8 mouse cellular contexts compared by ENCODE assay signal in the genomic region with DNA sequence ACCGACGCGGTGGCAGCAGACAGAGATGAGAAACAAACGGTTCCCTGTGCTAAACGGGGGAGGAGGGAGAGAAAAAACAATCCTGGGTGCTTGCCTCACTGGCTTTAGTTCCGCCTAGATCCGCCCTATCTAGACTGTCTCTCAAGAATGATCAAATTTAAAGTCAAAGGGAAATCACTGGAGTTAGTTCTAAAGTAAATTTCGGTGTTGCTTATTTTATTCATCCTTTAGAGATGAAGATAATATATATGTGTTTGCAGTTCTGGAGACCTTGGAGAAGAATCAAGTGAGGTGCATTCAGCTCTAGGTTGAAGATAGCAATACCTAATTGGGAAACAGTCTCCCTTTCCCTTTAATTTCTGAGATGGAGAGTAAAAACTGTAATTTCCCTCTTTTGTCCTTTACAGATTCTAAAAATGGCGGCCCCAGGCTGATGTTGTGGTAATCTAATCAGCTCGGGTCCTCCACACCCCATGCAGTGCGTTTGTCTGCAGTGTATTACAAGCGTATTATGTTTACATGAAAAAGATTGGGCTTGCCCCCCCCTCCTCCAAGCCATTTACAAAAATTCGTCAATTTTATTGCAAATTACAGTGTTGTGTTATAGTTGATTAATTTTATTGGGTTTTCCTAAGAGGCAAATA. TPM values are rescaled to one million over a fixed set of nuclear protein-coding genes. Genes with fewer than 3 reads are reported as not detected.
DNase-seq lines count a peak whose midpoint lies in the region; ATAC-seq lines count a peak whose summit lies in the region.

No protein-coding gene starts in this region.

- H3K4me1 ChIP-seq in kidney, embryonic 14.5 days (ENCODE audit: control insufficient read depth, insufficient read depth, low read length), result peaks cover 14% of the 10 kb centered on the region; the same call in 1 of the 2 replicates
- peaks cover 17% of the 10 kb centered on the region for H3K4me1 ChIP-seq in embryonic facial prominence, embryonic 14.5 days (ENCODE audit: control insufficient read depth, insufficient read depth, low read length)
- H3K4me1 ChIP-seq in limb, embryonic 13.5 days, result peaks cover 22% of the 10 kb centered on the region
- H3K4me1 ChIP-seq in neural tube, embryonic 12.5 days, result peaks cover 13% of the 10 kb centered on the region; the same call in 1 of the 2 replicates

- no peak for ATAC-seq in kidney, embryonic 14.5 days (ENCODE audit: low FRiP score, low TSS enrichment)
- no peak for ATAC-seq in embryonic facial prominence, embryonic 14.5 days (ENCODE audit: low read depth)
- no peak for ATAC-seq in limb, embryonic 13.5 days (ENCODE audit: low FRiP score, low read depth)
- no peak for ATAC-seq in neural tube, embryonic 12.5 days (ENCODE audit: low FRiP score, low read depth)

- under 1% methylated on average over 13 of the region's 13 CpGs for WGBS in kidney, embryonic 14.5 days
- under 1% methylated on average over 13 of the region's 13 CpGs for WGBS in embryonic facial prominence, embryonic 14.5 days
- 0% methylated on average over 13 of the region's 13 CpGs for WGBS in limb, embryonic 13.5 days
- under 1% methylated on average over 13 of the region's 13 CpGs for WGBS in neural tube, embryonic 12.5 days

- H3K9ac ChIP-seq in kidney, embryonic 14.5 days (ENCODE audit: low read depth, low read length), result peak overlapping the region; percentile 98
- H3K9ac ChIP-seq in embryonic facial prominence, embryonic 14.5 days (ENCODE audit: low read depth, low read length), result peak overlapping the region; percentile 100
- H3K9ac ChIP-seq in limb, embryonic 13.5 days, result peak overlapping the region; percentile 99
- H3K9ac ChIP-seq in neural tube, embryonic 12.5 days, result peak overlapping the region; percentile 100

- H3K9me3 ChIP-seq in kidney, embryonic 14.5 days (ENCODE audit: control insufficient read depth, low read length), result no peaks in the 10 kb centered on the region
- H3K9me3 ChIP-seq in embryonic facial prominence, embryonic 14.5 days (ENCODE audit: control insufficient read depth, low read length), result no peaks in the 10 kb centered on the region
- H3K9me3 ChIP-seq in limb, embryonic 13.5 days, result no peaks in the 10 kb centered on the region
- H3K9me3 ChIP-seq in neural tube, embryonic 12.5 days, result no peaks in the 10 kb centered on the region

- H3K36me3 ChIP-seq in kidney, embryonic 14.5 days (ENCODE audit: control insufficient read depth, insufficient read depth, low read length), result no peaks in the 10 kb centered on the region
- H3K36me3 ChIP-seq in embryonic facial prominence, embryonic 14.5 days (ENCODE audit: control insufficient read depth, insufficient read depth, low read length), result no peaks in the 10 kb centered on the region
- H3K36me3 ChIP-seq in limb, embryonic 13.5 days, result no peaks in the 10 kb centered on the region
- no peaks in the 10 kb centered on the region for H3K36me3 ChIP-seq in neural tube, embryonic 12.5 days

- peak overlapping the region; percentile 68 for H3K4me2 ChIP-seq in kidney, embryonic 14.5 days (replicated peaks; ENCODE audit: low read depth, low read length)
- H3K4me2 ChIP-seq in embryonic facial prominence, embryonic 14.5 days (ENCODE audit: low read depth, low read length), result peak overlapping the region; percentile 81
- H3K4me2 ChIP-seq in limb, embryonic 13.5 days (replicated peaks), result peak overlapping the region; percentile 72
- H3K4me2 ChIP-seq in neural tube, embryonic 12.5 days (replicated peaks), result peak overlapping the region; percentile 71

- H3K27ac ChIP-seq in kidney, embryonic 14.5 days (ENCODE audit: low read depth, low read length), result peak overlapping the region; percentile 100
- H3K27ac ChIP-seq in embryonic facial prominence, embryonic 14.5 days (replicated peaks; ENCODE audit: low read depth, low read length), result peak overlapping the region; percentile 100
- H3K27ac ChIP-seq in limb, embryonic 13.5 days, result peak overlapping the region; percentile 100
- H3K27ac ChIP-seq in neural tube, embryonic 12.5 days, result peak overlapping the region; percentile 100

- H3K4me3 ChIP-seq in kidney, embryonic 14.5 days (ENCODE audit: low read length), result peak overlapping the region; percentile 97
- H3K4me3 ChIP-seq in embryonic facial prominence, embryonic 14.5 days (ENCODE audit: low read depth, low read length), result peak overlapping the region; percentile 98
- H3K4me3 ChIP-seq in limb, embryonic 13.5 days, result peak overlapping the region; percentile 97
- peak overlapping the region; percentile 97 for H3K4me3 ChIP-seq in neural tube, embryonic 12.5 days

- no peaks in the 10 kb centered on the region for H3K27me3 ChIP-seq in kidney, embryonic 14.5 days (ENCODE audit: control insufficient read depth, insufficient read depth, low read length)
- no peaks in the 10 kb centered on the region for H3K27me3 ChIP-seq in embryonic facial prominence, embryonic 14.5 days (replicated peaks; ENCODE audit: control insufficient read depth, insufficient read depth, low read length)
- no peaks in the 10 kb centered on the region for H3K27me3 ChIP-seq in limb, embryonic 13.5 days
- H3K27me3 ChIP-seq in neural tube, embryonic 12.5 days (replicated peaks), result no peaks in the 10 kb centered on the region

- no peak for DNase-seq in kidney, adult 9 months
- peak; percentile 53 for DNase-seq in MN1 (ENCODE audit: low spot score)
- peak; percentile 77 for DNase-seq in embryonic facial prominence, embryonic 14.5 days (ENCODE audit: low spot score)
- DNase-seq in gastrocnemius, adult 18-20 months (ENCODE audit: low spot score), result no peak
- no peak for DNase-seq in gastrocnemius, adult 8-10 months (ENCODE audit: low spot score in 2 of 2)

RNA-seq across cellular contexts. Expression of a gene that starts 1.4 kb away (rescaled TPM):
- polyA plus RNA-seq in kidney, embryonic 14.5 days (2014; fragmentation: Nextera tagmentation; extraction: Ambion mirVana), result 76.5 and 81.6 TPM in 2 replicates
- polyA plus RNA-seq in embryonic facial prominence, embryonic 14.5 days (2014; fragmentation: Nextera tagmentation; extraction: Ambion mirVana), result 66.0 and 85.2 TPM in 2 replicates
- 121 and 123 TPM in 2 replicates for polyA plus RNA-seq in limb, embryonic 13.5 days (2015; fragmentation: Nextera tagmentation; extraction: Ambion mirVana)
- polyA plus RNA-seq in neural tube, embryonic 12.5 days (2016; fragmentation: Nextera tagmentation; extraction: Ambion mirVana), result 142 and 145 TPM in 2 replicates
- total RNA-seq in gastrocnemius, adult 18-20 months (2021), result 10 to 100 TPM; 20.3 to 28.3 TPM
- total RNA-seq in gastrocnemius, adult 8-10 months (2022), result 10 to 100 TPM; 23.9 to 33.7 (median 28.2) TPM

Comparison
In these comparisons a context has a peak if more than half of its experiments do, and no peak if none do; other contexts are left out.
1. DNase-seq: peak in MN1 (single experiment) and embryonic facial prominence, embryonic 14.5 days (single experiment); none in kidney, adult 9 months (single experiment), gastrocnemius, adult 18-20 months (single experiment) and gastrocnemius, adult 8-10 months (0 of 2).
2. Peak in every context shown above with its lines, with median percentiles within 50 percentile points of each other: H3K27ac ChIP-seq, H3K4me2 ChIP-seq, H3K4me3 ChIP-seq and H3K9ac ChIP-seq.